25 mouse cellular contexts compared by ENCODE assay signal in genomic region chr15:63717812-63718211, GRCm38 (mm10).
"Had no signal": no experiment of that assay in that cellular context is flagged by ENCODE, and none has a peak within 500 bp of the region (broad histone marks: within the 10 kb centered on the region; RNA-seq: fewer than 3 reads in every experiment).

No protein-coding gene starts in this region.

- H3K36me3 ChIP-seq: heart, embryonic 13.5 days; heart, embryonic 15.5 days; hindbrain, embryonic 10.5 days; hindbrain, embryonic 12.5 days; limb, embryonic 15.5 days; liver, embryonic 12.5 days had no signal

- DNase-seq: gastrocnemius, adult 2 months; gastrocnemius, postnatal 10 days; gastrocnemius, postnatal 25 days; heart, adult 2 months; heart, postnatal 14 days; heart, postnatal 4 days; kidney, adult 18-20 months; kidney, adult 8-10 months; kidney, postnatal 10 days; kidney, postnatal 36 days; layer of hippocampus, adult 9-11 months; layer of hippocampus, postnatal 36 days; left cerebral cortex, postnatal 4 days had no signal

- H3K4me1 ChIP-seq: hindbrain, embryonic 10.5 days; hindbrain, embryonic 12.5 days had no signal

- H3K27me3 ChIP-seq: heart, embryonic 13.5 days; heart, embryonic 15.5 days; hindbrain, embryonic 12.5 days; limb, embryonic 15.5 days; liver, embryonic 12.5 days had no signal

- H3K4me2 ChIP-seq: heart, embryonic 11.5 days; heart, embryonic 13.5 days; heart, embryonic 15.5 days; hindbrain, embryonic 12.5 days; hindbrain, embryonic 14.5 days; limb, embryonic 15.5 days; liver, embryonic 12.5 days had no signal

- H3K9ac ChIP-seq: heart, embryonic 13.5 days; heart, embryonic 15.5 days; hindbrain, embryonic 12.5 days; hindbrain, embryonic 14.5 days; limb, embryonic 15.5 days; liver, embryonic 12.5 days had no signal

- ATAC-seq: forebrain, embryonic 16.5 days; hindbrain, embryonic 16.5 days; inflammation-experienced regulatory T-cells, adult 6 months; intestine, postnatal 0 days; liver, embryonic 12.5 days had no signal

- H3K27ac ChIP-seq: gastrocnemius, adult 2 months; heart, adult 2 months; heart, embryonic 13.5 days; heart, embryonic 15.5 days; hindbrain, embryonic 10.5 days; hindbrain, embryonic 12.5 days; hindbrain, embryonic 14.5 days; limb, embryonic 15.5 days; liver, embryonic 12.5 days had no signal

- H3K9me3 ChIP-seq: heart, embryonic 13.5 days; heart, embryonic 15.5 days; hindbrain, embryonic 10.5 days; hindbrain, embryonic 12.5 days; limb, embryonic 15.5 days; liver, embryonic 12.5 days had no signal

- H3K4me3 ChIP-seq: gastrocnemius, adult 2 months; heart, adult 2 months; heart, embryonic 13.5 days; heart, embryonic 15.5 days; hindbrain, embryonic 10.5 days; hindbrain, embryonic 12.5 days; limb, embryonic 15.5 days; liver, embryonic 12.5 days had no signal
